Mouse (Mus musculus): ENCODE data around the gene Naga. TPM values are rescaled to one million over a fixed set of nuclear protein-coding genes. Genes with fewer than 3 reads are reported as not detected.

Naga gene
- polyA plus RNA-seq, 1 experiment from 2014 or later, result 22.8 TPM

GRCm38 (mm10) chr15:82348999-82349341 is 10.2 kb upstream of the Naga start:
- 90% methylated on average over 2 of the region's 2 CpGs for WGBS
- Histone ChIP-seq H3K4me1 (replicated peaks; ENCODE audit: control insufficient read depth, insufficient read depth, low read length) (no peaks in the 10 kb centered on the region; the same call in 1 of the 2 replicates), H3K4me3 (ENCODE audit: low read depth, low read length) (no peak overlapping the region), H3K4me2 (replicated peaks; ENCODE audit: low read depth, low read length) (no peak overlapping the region), H3K9me3 (ENCODE audit: control insufficient read depth, low read length) (no peaks in the 10 kb centered on the region), H3K36me3 (ENCODE audit: control insufficient read depth, insufficient read depth, low read length) (0 out of 2 replicates have a peak, but pooled peaks cover 6% of the 10 kb centered on the region), H3K27me3 (ENCODE audit: control insufficient read depth, insufficient read depth, low read length) (no peaks in the 10 kb centered on the region), H3K27ac (ENCODE audit: low read depth, low read length) (no peak overlapping the region), H3K9ac (ENCODE audit: low read depth, low read length) (no peak overlapping the region)
- no peak for DNase-seq (ENCODE audit: low spot score)
- ATAC-seq (ENCODE audit: low FRiP score), result no peak

- Histone ChIP-seq H3K27me3 (ENCODE audit: control insufficient read depth, insufficient read depth, low read length) (no peaks in the 10 kb centered on the region), H3K36me3 (ENCODE audit: control insufficient read depth, insufficient read depth, low read length) (0 out of 2 replicates have a peak, but pooled peaks cover 6% of the 10 kb centered on the region), H3K9me3 (ENCODE audit: control insufficient read depth, low read length) (no peaks in the 10 kb centered on the region), H3K4me1 (replicated peaks; ENCODE audit: control insufficient read depth, insufficient read depth, low read length) (no peaks in the 10 kb centered on the region; the same call in 1 of the 2 replicates), H3K9ac (ENCODE audit: low read depth, low read length) (no peak overlapping the region), H3K4me2 (replicated peaks; ENCODE audit: low read depth, low read length) (no peak overlapping the region), H3K4me3 (ENCODE audit: low read depth, low read length) (no peak overlapping the region), H3K27ac (ENCODE audit: low read depth, low read length) (no peak overlapping the region)
- ATAC-seq (ENCODE audit: low FRiP score), result no peak
- 90% methylated on average over 8 of the region's 8 CpGs for WGBS
- DNase-seq (ENCODE audit: low spot score), result no peak
Measured at GRCm38 (mm10) chr15:82348258-82348998, 9.7 kb upstream of the Naga start.

- DNase-seq (ENCODE audit: low spot score) (no peak), ATAC-seq (ENCODE audit: low FRiP score) (no peak)
- Histone ChIP-seq H3K4me2 (replicated peaks; ENCODE audit: low read depth, low read length) (no peak overlapping the region), H3K4me3 (ENCODE audit: low read depth, low read length) (no peak overlapping the region), H3K36me3 (ENCODE audit: control insufficient read depth, insufficient read depth, low read length) (0 out of 2 replicates have a peak, but pooled peaks cover 6% of the 10 kb centered on the region), H3K27ac (ENCODE audit: low read depth, low read length) (no peak overlapping the region), H3K9me3 (ENCODE audit: control insufficient read depth, low read length) (no peaks in the 10 kb centered on the region), H3K9ac (ENCODE audit: low read depth, low read length) (no peak overlapping the region), H3K4me1 (replicated peaks; ENCODE audit: control insufficient read depth, insufficient read depth, low read length) (no peaks in the 10 kb centered on the region; the same call in 1 of the 2 replicates), H3K27me3 (ENCODE audit: control insufficient read depth, insufficient read depth, low read length) (no peaks in the 10 kb centered on the region)
- 94% methylated on average over 12 of the region's 12 CpGs for WGBS
Measured at GRCm38 (mm10) chr15:82347852-82348251, 9.1 kb upstream of the Naga start.

DNA sequence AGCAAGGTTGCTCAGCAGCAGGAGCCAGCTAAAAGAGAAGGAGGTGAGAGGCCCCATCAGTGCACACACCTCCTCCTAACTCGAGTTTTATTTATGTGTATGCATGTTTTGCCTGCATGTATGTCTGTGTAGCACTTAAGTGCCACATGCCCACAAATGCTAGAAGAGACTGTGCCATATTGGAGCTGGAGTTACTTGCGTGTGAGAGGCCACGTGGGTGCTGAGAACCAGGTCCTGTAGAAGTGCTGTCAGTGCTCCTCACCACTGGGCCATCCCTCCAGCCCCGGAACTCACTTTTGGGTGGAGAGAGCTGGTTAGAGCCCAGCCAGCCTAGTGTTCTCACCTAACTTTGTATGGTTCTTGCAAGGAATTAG is 8.6 kb upstream of the Naga start:
- Histone ChIP-seq H3K9me3 (ENCODE audit: control insufficient read depth, low read length) (no peaks in the 10 kb centered on the region), H3K4me1 (replicated peaks; ENCODE audit: control insufficient read depth, insufficient read depth, low read length) (no peaks in the 10 kb centered on the region; the same call in 1 of the 2 replicates), H3K4me3 (ENCODE audit: low read depth, low read length) (no peak overlapping the region; the same call in 1 of the 2 replicates), H3K36me3 (ENCODE audit: control insufficient read depth, insufficient read depth, low read length) (0 out of 2 replicates have a peak, but pooled peaks cover 6% of the 10 kb centered on the region), H3K4me2 (replicated peaks; ENCODE audit: low read depth, low read length) (peak overlapping the region; percentile 59; the same call in 1 of the 2 replicates), H3K27me3 (ENCODE audit: control insufficient read depth, insufficient read depth, low read length) (no peaks in the 10 kb centered on the region), H3K9ac (ENCODE audit: low read depth, low read length) (no peak overlapping the region), H3K27ac (ENCODE audit: low read depth, low read length) (no peak overlapping the region)
- DNase-seq (ENCODE audit: low spot score) (no peak), ATAC-seq (ENCODE audit: low FRiP score) (no peak)
- WGBS, result 80% methylated on average over 4 of the region's 4 CpGs

DNA sequence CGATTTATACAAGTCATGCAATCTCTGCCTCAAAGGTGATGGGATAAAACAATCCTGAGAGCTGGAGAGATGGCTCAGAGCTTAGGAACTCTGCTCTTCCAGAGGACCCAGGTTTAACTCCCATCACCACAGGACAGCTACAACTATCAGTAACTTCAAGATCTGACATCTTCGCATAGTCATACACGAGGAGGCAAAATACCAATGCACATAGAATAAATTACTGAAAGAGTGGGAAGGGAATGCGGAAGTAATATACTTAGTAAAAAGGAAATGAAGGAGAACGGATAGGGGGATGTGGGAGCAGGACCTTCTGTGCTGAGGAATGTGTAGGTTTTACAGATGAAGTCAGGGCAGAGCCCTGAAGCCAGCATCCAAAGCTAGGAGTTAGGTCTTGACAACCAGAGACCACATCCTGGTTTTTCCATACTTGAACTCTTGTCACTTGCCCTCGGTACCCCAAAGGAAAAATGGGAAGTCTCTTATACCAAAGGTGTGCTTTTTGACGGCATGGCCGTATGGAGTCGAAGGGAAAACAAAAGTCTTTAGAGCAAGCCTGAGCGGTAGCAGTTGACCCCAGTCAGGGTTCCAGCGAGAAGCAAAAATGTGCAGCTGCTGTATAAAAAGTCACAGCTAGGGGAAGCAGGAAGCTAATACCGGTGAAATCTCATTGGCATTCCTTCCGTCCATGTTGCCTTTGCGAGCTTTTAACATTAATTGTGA is 8.0 kb upstream of the Naga start:
- ATAC-seq (ENCODE audit: low FRiP score), result peak; percentile 12; the same call in 1 of the 2 replicates
- Histone ChIP-seq H3K27ac (ENCODE audit: low read depth, low read length) (no peak overlapping the region), H3K36me3 (ENCODE audit: control insufficient read depth, insufficient read depth, low read length) (0 out of 2 replicates have a peak, but pooled peaks cover 6% of the 10 kb centered on the region), H3K4me2 (replicated peaks; ENCODE audit: low read depth, low read length) (peak overlapping the region; percentile 59), H3K27me3 (ENCODE audit: control insufficient read depth, insufficient read depth, low read length) (no peaks in the 10 kb centered on the region), H3K4me3 (ENCODE audit: low read depth, low read length) (peak overlapping the region; percentile 38), H3K9me3 (ENCODE audit: control insufficient read depth, low read length) (no peaks in the 10 kb centered on the region), H3K9ac (ENCODE audit: low read depth, low read length) (peak overlapping the region; percentile 56), H3K4me1 (replicated peaks; ENCODE audit: control insufficient read depth, insufficient read depth, low read length) (no peaks in the 10 kb centered on the region; the same call in 1 of the 2 replicates)
- DNase-seq (ENCODE audit: low spot score), result no peak
- WGBS, result 69% methylated on average over 14 of the region's 14 CpGs

GRCm38 (mm10) chr15:82345820-82346470 is 7.2 kb upstream of the Naga start:
- no peaks in the 10 kb centered on the region for H3K9me3 ChIP-seq (ENCODE audit: control insufficient read depth, low read length)
- H3K9ac ChIP-seq (ENCODE audit: low read depth, low read length), result peak overlapping the region; percentile 56
- H3K4me1 ChIP-seq (replicated peaks; ENCODE audit: control insufficient read depth, insufficient read depth, low read length), result peaks cover 4% of the 10 kb centered on the region; the same call in 1 of the 2 replicates
- WGBS, result under 1% methylated on average over 50 of the region's 51 CpGs
- H3K4me3 ChIP-seq (ENCODE audit: low read depth, low read length), result peak overlapping the region; percentile 38
- peak overlapping the region; percentile 59 for H3K4me2 ChIP-seq (replicated peaks; ENCODE audit: low read depth, low read length)
- H3K27me3 ChIP-seq (ENCODE audit: control insufficient read depth, insufficient read depth, low read length), result 0 out of 2 replicates have a peak, but pooled peaks cover 1% of the 10 kb centered on the region
- peak; percentile 99 for ATAC-seq (ENCODE audit: low FRiP score)
- H3K36me3 ChIP-seq (ENCODE audit: control insufficient read depth, insufficient read depth, low read length), result 0 out of 2 replicates have a peak, but pooled peaks cover 6% of the 10 kb centered on the region
- H3K27ac ChIP-seq (ENCODE audit: low read depth, low read length), result peak overlapping the region; percentile 18; the same call in 1 of the 2 replicates
- peak; percentile 98 for DNase-seq (ENCODE audit: low spot score)

DNA sequence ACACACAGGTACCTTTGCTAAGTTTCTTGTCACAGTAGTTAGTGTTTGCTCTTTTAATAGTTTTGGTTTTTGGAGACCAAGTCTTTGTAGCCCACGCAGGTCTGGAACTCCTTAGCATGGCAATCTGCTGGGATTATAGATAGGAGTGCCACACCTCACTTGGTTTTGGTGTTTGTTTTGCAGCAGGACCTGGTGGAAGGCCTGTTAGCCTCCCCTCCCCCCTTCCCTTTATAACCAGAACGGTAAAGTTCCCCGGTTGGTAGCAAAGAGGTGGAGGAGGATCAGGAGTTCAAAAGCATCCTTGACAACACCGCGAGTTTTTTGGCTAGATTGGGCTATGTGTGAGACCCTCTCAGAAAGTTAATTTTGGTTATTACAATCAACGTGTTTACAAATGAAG is 6.2 kb upstream of the Naga start:
- H3K4me1 ChIP-seq (replicated peaks; ENCODE audit: control insufficient read depth, insufficient read depth, low read length), result peaks cover 4% of the 10 kb centered on the region; the same call in 1 of the 2 replicates
- H3K4me2 ChIP-seq (replicated peaks; ENCODE audit: low read depth, low read length), result no peak overlapping the region
- no peak overlapping the region for H3K4me3 ChIP-seq (ENCODE audit: low read depth, low read length)
- H3K9ac ChIP-seq (ENCODE audit: low read depth, low read length), result no peak overlapping the region
- DNase-seq (ENCODE audit: low spot score) (no peak), ATAC-seq (ENCODE audit: low FRiP score) (no peak)
- no peak overlapping the region for H3K27ac ChIP-seq (ENCODE audit: low read depth, low read length)
- WGBS, result 88% methylated on average over 6 of the region's 6 CpGs
- 0 out of 2 replicates have a peak, but pooled peaks cover 6% of the 10 kb centered on the region for H3K36me3 ChIP-seq (ENCODE audit: control insufficient read depth, insufficient read depth, low read length)
- H3K9me3 ChIP-seq (ENCODE audit: control insufficient read depth, low read length), result no peaks in the 10 kb centered on the region
- peaks cover 3% of the 10 kb centered on the region; the same call in 1 of the 2 replicates for H3K27me3 ChIP-seq (ENCODE audit: control insufficient read depth, insufficient read depth, low read length)
